Mouse (Mus musculus): ENCODE measurements around the gene Copz2.

GRCm38 (mm10) chr11:96840290-96840689 is 9.4 kb upstream of the Copz2 start:
- TF ChIP-seq CTCF (IDR thresholded peaks at IDR 0.05; ENCODE audit: extremely low read depth, insufficient read depth, insufficient read length, insufficient replicate concordance): no peak
- TF ChIP-seq POLR2A (IDR thresholded peaks at IDR 0.05; ENCODE audit: low read depth, low read length): no peak

Data from spleen, adult 2 months (tissue).